Mouse (Mus musculus): ENCODE measurements around the gene Zranb1. TPM values are rescaled to one million over a fixed set of nuclear protein-coding genes. Genes with fewer than 3 reads are reported as not detected.

Gene Zranb1
- total and polyA plus RNA-seq, 3 experiments = 17.4 to 18.5 TPM; not detected in 1

DNA sequence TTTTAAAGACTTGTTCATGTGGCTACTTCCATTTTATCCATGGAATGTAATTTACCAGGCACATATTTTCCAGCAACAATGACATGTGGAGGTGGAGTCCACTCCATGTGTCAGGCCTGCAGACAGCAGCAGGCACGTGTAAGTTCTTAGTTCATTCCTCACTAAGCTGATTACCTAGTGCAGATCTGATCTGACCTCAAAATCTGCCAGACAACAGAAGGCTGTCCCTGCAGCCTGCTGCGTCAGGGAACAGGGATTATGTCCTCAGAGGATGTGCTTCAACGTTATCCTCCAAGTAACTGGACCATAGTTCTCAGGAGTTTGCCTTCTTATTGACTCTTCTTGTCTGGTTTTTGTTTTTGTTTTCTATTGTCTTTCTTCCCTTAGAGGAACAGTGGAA, 9.0 kb upstream of the Zranb1 start:
- Histone ChIP-seq H3K9me3 (replicated peaks; ENCODE audit: insufficient read depth, low read length) (no peaks in the 10 kb centered on the region), H3K9ac (ENCODE audit: control insufficient read depth, low read depth, low read length, poor library complexity, severe bottlenecking) (no peak overlapping the region), H3K4me1 (ENCODE audit: control insufficient read depth in 1 of 2, insufficient read depth in 2 of 2, low read length in 2 of 2) (no peaks in the 10 kb centered on the region), H3K36me3 (ENCODE audit: control insufficient read depth in 1 of 2, insufficient read depth in 2 of 2, low read length in 2 of 2) (no peaks in the 10 kb centered on the region), H3K27ac (ENCODE audit: control insufficient read depth, low read depth, low read length) (no peak overlapping the region), H3K79me2 (ENCODE audit: control insufficient read depth, insufficient read depth, low read length, poor library complexity) (no peaks in the 10 kb centered on the region), H3K27me3 (ENCODE audit: control insufficient read depth in 1 of 2, insufficient read depth in 2 of 2, low read length in 2 of 2) (no peaks in the 10 kb centered on the region), H3K4me3 (ENCODE audit: control insufficient read depth in 1 of 2, insufficient read depth in 1 of 2, low read depth in 2 of 2, low read length in 2 of 2) (no peak overlapping the region)
- DNase-seq (ENCODE audit: low read depth, low spot score) = no peak
- TF ChIP-seq NRF1 (IDR thresholded peaks at IDR 0.05; ENCODE audit: insufficient read depth, low read depth, low read length, poor library complexity, severe bottlenecking) (no peak), NELFE (IDR thresholded peaks at IDR 0.05; ENCODE audit: low read depth, low read length) (no peak), POLR2AphosphoS5 (IDR thresholded peaks at IDR 0.05; ENCODE audit: borderline replicate concordance, low read depth, low read length) (no peak), SIN3A (IDR thresholded peaks at IDR 0.05; ENCODE audit: low read length) (no peak), BHLHE40 (IDR thresholded peaks at IDR 0.05; ENCODE audit: borderline replicate concordance, low read depth, low read length) (no peak), GATA1 (IDR thresholded peaks at IDR 0.05; ENCODE audit: low read depth, low read length) (no peak), ETS1 (IDR thresholded peaks at IDR 0.05; ENCODE audit: low read depth, low read length) (no peak), MYB (IDR thresholded peaks at IDR 0.05; ENCODE audit: low read depth, low read length) (no peak), MEF2A (IDR thresholded peaks at IDR 0.05; ENCODE audit: extremely low read depth, insufficient replicate concordance, low read depth, low read length, poor library complexity, severe bottlenecking) (no peak), UBTF (IDR thresholded peaks at IDR 0.05; ENCODE audit: borderline replicate concordance, insufficient read depth, low read depth, low read length) (no peak), ELF1 (IDR thresholded peaks at IDR 0.05; ENCODE audit: low read depth, low read length) (no peak), POLR2AphosphoS2 (IDR thresholded peaks at IDR 0.05; ENCODE audit: low read length) (no peak), ZKSCAN1 (IDR thresholded peaks at IDR 0.05; ENCODE audit: low read depth, low read length) (no peak), TBP (IDR thresholded peaks at IDR 0.05; ENCODE audit: low read depth, low read length) (no peak), JUND (IDR thresholded peaks at IDR 0.05; ENCODE audit: low read depth, low read length) (no peak), KAT2A (conservative IDR thresholded peaks at IDR 0.05; ENCODE audit: low read depth, low read length) (no peak), CHD2 (IDR thresholded peaks at IDR 0.05; ENCODE audit: low read length) (no peak), USF2 (IDR thresholded peaks at IDR 0.05; ENCODE audit: borderline replicate concordance in 1 of 2, insufficient read depth in 1 of 2, low read depth in 1 of 2, low read length in 2 of 2) (no peak)

DNA sequence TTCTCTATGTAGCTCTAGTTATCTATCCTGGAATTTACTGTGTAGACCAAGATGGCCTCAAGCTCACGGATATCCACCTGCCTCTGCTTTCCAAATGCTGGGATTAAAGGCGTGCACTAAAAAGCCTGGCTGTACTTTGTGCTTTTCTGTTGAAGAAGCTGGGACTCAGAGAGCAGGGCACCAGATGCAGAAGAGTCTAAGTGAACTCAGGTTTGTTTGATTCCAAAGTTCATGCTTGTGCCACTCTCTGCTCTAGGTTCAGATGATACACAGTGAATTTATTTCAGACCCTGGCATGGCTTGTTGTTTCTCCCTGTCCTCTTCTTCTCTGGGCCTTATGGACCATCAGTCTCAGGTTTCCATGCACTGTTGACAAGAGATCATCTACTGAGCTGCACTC, 5.7 kb upstream of the Zranb1 start:
- Histone ChIP-seq H3K36me3 (ENCODE audit: control insufficient read depth in 1 of 2, insufficient read depth in 2 of 2, low read length in 2 of 2) (peaks cover 0 to under 1% of the 10 kb centered on the region in 2 experiments; a peak in 1 of 4 replicates), H3K4me1 (ENCODE audit: control insufficient read depth in 1 of 2, insufficient read depth in 2 of 2, low read length in 2 of 2) (no peaks in the 10 kb centered on the region; a peak in 2 of 4 replicates), H3K27ac (ENCODE audit: control insufficient read depth, low read depth, low read length) (no peak overlapping the region), H3K9ac (ENCODE audit: control insufficient read depth, low read depth, low read length, poor library complexity, severe bottlenecking) (no peak overlapping the region), H3K79me2 (ENCODE audit: control insufficient read depth, insufficient read depth, low read length, poor library complexity) (no peaks in the 10 kb centered on the region), H3K27me3 (ENCODE audit: control insufficient read depth in 1 of 2, insufficient read depth in 2 of 2, low read length in 2 of 2) (no peaks in the 10 kb centered on the region), H3K9me3 (replicated peaks; ENCODE audit: insufficient read depth, low read length) (no peaks in the 10 kb centered on the region), H3K4me3 (ENCODE audit: control insufficient read depth in 1 of 2, insufficient read depth in 1 of 2, low read depth in 2 of 2, low read length in 2 of 2) (no peak overlapping the region)
- TF ChIP-seq ETS1 (IDR thresholded peaks at IDR 0.05; ENCODE audit: low read depth, low read length) (no peak), EP300 (IDR thresholded peaks at IDR 0.05; ENCODE audit: low read depth in 1 of 2, low read length in 2 of 2) (no peak), TCF12 (IDR thresholded peaks at IDR 0.05; ENCODE audit: low read depth, low read length) (no peak), UBTF (IDR thresholded peaks at IDR 0.05; ENCODE audit: borderline replicate concordance, insufficient read depth, low read depth, low read length) (no peak), RAD21 (IDR thresholded peaks at IDR 0.05; ENCODE audit: low read depth, low read length) (no peak), POLR2AphosphoS5 (IDR thresholded peaks at IDR 0.05; ENCODE audit: borderline replicate concordance, low read depth, low read length) (no peak), MAX (IDR thresholded peaks at IDR 0.05; ENCODE audit: low read length) (no peak), MEF2A (IDR thresholded peaks at IDR 0.05; ENCODE audit: extremely low read depth, insufficient replicate concordance, low read depth, low read length, poor library complexity, severe bottlenecking) (no peak), RCOR1 (IDR thresholded peaks at IDR 0.05; ENCODE audit: low read depth, low read length) (no peak), MAFK (IDR thresholded peaks at IDR 0.05; ENCODE audit: borderline replicate concordance, low read depth, low read length) (no peak), SMC3 (IDR thresholded peaks at IDR 0.05; ENCODE audit: low read depth, low read length) (no peak), ZC3H11A (IDR thresholded peaks at IDR 0.05; ENCODE audit: low read depth, low read length) (no peak), USF2 (IDR thresholded peaks at IDR 0.05; ENCODE audit: borderline replicate concordance in 1 of 2, insufficient read depth in 1 of 2, low read depth in 1 of 2, low read length in 2 of 2) (no peak), BHLHE40 (IDR thresholded peaks at IDR 0.05; ENCODE audit: borderline replicate concordance, low read depth, low read length) (no peak), ELF1 (IDR thresholded peaks at IDR 0.05; ENCODE audit: low read depth, low read length) (no peak), HCFC1 (IDR thresholded peaks at IDR 0.05; ENCODE audit: low read depth, low read length) (no peak)
- no peak for DNase-seq (ENCODE audit: low read depth, low spot score)
